Mouse (Mus musculus): ENCODE results near the gene Gatm. TPM values are rescaled to one million over a fixed set of nuclear protein-coding genes. Genes with fewer than 3 reads are reported as not detected.

The Gatm gene
- 193 TPM for polyA plus RNA-seq (2014; fragmentation: Illumina TruSeq; extraction: RNeasy Lipid Tissue Mini Kit (QIAGEN cat#74804); ENCODE audit: low read depth, low replicate concordance)

DNA sequence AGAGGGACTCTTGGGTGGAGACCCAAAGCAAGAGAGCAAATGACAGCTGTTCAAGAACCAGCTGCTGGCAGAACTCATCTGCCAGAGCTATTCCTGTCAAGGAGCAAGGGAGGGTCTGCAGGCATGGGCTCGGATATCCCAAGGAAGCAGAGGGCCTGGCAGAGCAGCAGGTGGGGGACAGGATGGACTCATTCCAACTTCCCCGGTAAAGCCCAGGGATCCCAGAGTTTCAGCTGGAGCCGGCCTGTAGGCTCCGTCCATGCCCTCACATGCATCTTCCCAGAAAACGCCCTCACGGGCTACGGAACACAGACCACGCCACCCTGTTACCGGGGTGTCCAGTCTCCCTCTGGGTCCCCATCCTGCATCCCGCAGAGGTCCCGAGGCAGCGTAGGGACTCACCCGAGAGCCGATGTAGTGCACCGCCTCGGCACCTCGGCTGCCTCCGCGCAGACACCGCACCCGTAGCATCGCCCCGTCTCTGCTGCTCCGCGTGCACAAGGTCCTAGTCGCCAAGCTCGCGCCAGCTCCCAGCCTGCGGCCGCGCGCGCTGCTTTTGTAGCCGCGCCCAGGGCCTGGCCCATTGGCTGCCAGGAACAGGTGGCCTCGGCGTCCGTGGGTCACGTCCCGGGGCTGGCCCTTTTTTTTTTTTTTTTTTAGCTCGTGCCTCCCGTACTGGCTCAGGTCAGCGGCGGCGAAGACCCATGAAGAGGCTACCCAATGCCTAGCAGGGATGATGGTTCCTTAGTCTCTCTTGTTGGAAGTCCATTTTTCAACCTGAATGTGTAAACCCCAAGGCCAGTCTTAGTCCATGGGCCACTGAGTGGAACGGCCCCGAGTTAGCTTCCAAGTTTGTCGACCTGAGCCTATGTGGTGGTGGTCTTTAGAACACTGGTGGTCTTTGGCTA is at the start of gene Gatm:
TSS of gene Gatm (minus strand) at position 558 of the 908 bp plus-strand sequence.

DNA sequence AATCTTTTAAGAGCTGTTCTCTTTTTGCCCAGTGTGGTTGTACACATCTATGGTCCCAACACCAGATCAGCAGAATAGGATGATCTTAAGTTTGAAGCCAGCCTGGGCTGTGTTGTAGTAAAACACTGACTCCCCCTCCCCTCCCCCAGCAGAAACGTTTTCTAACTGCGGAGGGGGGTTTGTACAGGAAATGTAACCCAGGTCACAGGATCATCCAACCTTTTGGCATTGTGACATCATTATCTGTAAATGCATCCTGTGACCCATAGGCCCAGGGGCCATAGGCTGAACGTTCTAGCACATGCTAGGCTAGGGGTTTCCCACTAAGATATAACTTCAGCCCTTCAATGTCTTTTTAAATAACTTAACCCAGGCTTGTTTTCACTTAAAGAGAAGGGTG is 25.6 kb upstream of the Gatm start, which contains the start of gene AA467197:
TSS of gene AA467197 (plus strand) at position 301 of the 400 bp plus-strand sequence.

Other genes starting within 250 kb of the Gatm start
- 0.42 TPM for gene Shf, start 242.1 kb downstream of the Gatm start, polyA plus RNA-seq (2014; fragmentation: Illumina TruSeq; extraction: RNeasy Lipid Tissue Mini Kit (QIAGEN cat#74804); ENCODE audit: low read depth, low replicate concordance)
- 0.90 TPM for gene Slc28a2, start 184.8 kb downstream of the Gatm start, polyA plus RNA-seq (2014; fragmentation: Illumina TruSeq; extraction: RNeasy Lipid Tissue Mini Kit (QIAGEN cat#74804); ENCODE audit: low read depth, low replicate concordance)
- gene Gm14085, start 126.4 kb downstream of the Gatm start, polyA plus RNA-seq (2014; fragmentation: Illumina TruSeq; extraction: RNeasy Lipid Tissue Mini Kit (QIAGEN cat#74804); ENCODE audit: low read depth, low replicate concordance): 0.10 TPM
- gene AA467197, start 25.7 kb upstream of the Gatm start, polyA plus RNA-seq (2014; fragmentation: Illumina TruSeq; extraction: RNeasy Lipid Tissue Mini Kit (QIAGEN cat#74804); ENCODE audit: low read depth, low replicate concordance): 625 TPM
- gene Slc30a4, start 91.4 kb upstream of the Gatm start, polyA plus RNA-seq (2014; fragmentation: Illumina TruSeq; extraction: RNeasy Lipid Tissue Mini Kit (QIAGEN cat#74804); ENCODE audit: low read depth, low replicate concordance): 99.8 TPM
- 18.9 TPM for gene Bloc1s6, start 127.2 kb upstream of the Gatm start, polyA plus RNA-seq (2014; fragmentation: Illumina TruSeq; extraction: RNeasy Lipid Tissue Mini Kit (QIAGEN cat#74804); ENCODE audit: low read depth, low replicate concordance)
- gene Sqor, start 153.9 kb upstream of the Gatm start, polyA plus RNA-seq (2014; fragmentation: Illumina TruSeq; extraction: RNeasy Lipid Tissue Mini Kit (QIAGEN cat#74804); ENCODE audit: low read depth, low replicate concordance): 340 TPM

Measured in testis, adult 10 weeks (tissue).